Mouse (Mus musculus) adrenal gland, adult (tissue): ENCODE measurements around the gene Eid2.
"Not testable (repeated sequence)": the region's sequence is repeated elsewhere in the genome, so short reads cannot be mapped to it uniquely, and the experiment has no call there.

Source experiments
- DNase-seq, 2 experiments: peaks; one replicate each; pipeline ENCODE4 v3.0.0; 2022 to 2023; ENCODE audit warnings: low spot score in 1 of 2; ENCODE audit not compliant: inconsistent age in 2 of 2

Eid2 gene

DNA sequence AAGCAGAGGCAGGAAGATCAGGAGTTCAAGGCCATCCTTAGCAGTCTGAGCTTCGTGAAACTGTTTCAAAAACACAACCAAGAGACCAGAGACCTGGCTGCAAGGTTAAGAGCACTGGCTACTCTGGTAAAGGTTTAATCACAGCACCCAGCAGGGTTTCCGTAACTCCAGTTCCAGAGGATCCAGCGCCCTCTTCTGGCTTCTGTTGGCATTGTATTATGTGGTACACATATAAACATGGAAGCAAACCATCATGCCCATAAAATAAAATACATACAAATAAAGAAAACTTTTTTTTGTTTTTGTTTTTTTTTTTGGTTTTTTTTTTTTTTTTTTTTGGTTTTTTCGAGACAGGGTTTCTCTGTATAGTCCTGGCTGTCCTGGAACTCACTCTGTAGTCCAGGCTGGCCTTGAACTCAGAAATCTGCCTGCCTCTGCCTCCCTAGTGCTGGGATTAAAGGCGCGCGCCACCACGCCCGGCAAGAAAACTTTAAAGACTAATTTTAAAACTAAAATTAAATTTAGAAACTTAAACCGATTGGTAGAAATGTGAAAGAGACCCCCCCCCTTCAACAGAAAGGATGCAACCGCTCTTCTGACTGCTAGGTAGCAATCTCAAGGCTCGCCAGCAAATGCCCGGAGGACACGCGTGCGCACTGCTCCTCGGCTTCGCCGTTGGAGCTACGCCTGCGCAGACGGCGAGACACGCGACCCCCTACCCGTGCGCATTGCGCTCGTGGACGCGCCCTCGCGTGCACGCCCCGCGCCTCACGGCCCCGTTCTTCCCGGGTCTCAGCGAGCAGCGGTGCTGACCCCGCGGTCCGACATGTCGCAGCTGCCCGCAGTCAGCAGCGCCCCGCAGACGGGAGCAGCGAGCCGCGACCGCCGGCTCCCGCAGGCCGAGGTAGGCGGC, at the start of gene Eid2:
Gene Eid2 (plus strand): TSS at position 753 of the 913 bp plus-strand sequence.
- peak in 1 of 2 experiments; percentile 89 for DNase-seq

GRCm38 (mm10) chr7:28218951-28219740, 48.5 kb upstream of the Eid2 start:
- DNase-seq: peak in 1 of 2 experiments; percentile 31

DNA sequence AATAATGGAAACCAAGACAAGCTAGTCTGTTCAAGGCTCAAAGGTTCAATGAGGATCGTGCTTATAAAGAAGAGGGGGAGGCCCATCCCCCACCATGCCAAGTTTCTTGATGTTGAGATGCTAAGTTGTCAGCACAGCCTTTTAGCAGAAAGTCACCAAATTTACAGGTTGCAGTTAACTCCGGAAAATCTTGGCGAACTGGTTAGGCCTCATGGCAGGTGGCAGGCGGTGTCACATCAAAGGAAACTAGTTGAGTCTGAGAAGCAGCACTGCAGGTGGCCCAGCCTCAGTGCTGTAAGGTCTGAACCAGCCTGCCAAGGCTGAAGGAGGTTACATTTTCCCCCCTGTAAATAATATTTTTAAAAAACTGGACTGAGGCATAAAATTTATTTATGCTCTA, 40.8 kb upstream of the Eid2 start:
- not testable (repeated sequence) for DNase-seq

DNA sequence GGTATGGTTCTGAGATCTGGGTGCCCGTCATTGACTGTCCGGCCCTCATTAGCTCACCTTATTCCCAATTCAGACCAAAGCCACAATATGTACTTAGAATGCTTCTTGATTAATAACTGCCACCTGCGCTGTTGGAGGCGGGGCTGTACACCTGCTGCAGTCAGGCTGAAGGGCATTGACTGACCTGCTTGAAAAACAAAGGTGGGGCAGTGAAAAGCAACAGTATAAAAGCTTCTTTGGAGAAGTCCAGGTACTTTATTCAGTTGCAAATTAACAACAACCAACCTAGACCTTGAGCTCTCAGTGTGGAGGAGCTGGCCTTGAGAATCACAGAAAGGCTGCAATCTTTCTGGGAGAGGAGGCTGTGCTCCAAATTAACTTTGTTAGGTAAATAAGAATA, 40.3 kb upstream of the Eid2 start:
- DNase-seq: peak in 1 of 2 experiments; percentile 29

GRCm38 (mm10) chr7:28243943-28244342, 23.7 kb upstream of the Eid2 start:
- DNase-seq: not testable (repeated sequence)

DNA sequence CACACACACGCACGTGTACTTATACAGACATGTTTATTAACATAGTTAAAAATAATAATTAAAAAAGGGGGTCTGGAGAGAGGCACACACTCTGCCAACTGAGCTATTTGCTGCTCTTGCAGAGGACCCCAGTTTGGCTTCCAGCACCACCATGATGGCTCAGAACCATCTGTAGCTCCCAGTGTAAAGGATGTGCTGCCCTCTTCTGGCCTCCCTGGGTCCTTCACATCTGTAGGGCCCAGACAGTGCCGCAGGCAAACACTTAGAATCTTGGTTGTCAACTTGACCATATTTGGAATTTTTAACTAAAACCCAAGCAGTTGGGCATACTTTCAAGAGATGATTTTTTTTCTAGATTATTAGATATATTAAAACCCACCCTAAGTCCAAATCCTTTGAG, 18.7 kb upstream of the Eid2 start:
- no peak for DNase-seq

DNA sequence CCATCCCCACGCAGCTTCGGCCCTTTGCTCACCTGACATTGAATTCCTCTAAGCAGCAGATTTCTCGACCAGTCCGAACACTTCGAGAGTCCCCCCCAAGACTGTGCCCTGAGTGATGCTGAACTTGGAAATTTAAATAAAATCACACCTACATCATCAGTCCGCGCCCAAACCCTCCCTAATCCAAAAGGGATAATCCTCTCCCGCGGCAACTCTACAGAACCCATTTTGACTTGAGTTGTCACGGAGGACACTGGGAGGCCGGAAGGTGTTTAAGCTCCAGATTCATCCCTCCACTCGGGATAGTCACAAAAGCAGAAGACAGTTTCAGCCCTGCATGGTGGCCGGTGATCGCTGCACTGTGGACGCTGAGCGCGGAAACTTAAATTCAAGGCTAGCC, 15.7 kb upstream of the Eid2 start:
- DNase-seq: no peak

DNA sequence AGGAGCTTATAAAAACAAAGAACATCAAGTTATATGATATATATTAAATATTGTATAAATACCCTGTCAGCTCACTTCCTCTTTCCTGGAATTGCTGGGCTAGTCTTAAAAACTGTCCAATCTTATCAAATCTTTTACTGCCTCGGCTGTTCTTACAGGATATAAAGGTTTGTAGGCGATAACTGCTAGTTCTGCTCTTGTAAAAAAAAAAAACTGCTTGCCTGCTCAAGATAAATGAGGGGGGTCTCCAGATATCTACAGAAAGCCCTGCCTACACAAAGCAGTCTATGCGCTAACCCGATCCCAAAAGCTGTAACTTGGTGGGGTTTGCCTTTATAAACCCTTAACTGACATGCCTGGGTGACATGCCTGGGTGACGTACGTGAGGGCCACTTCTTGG, 13.1 kb upstream of the Eid2 start:
- no peak for DNase-seq

DNA sequence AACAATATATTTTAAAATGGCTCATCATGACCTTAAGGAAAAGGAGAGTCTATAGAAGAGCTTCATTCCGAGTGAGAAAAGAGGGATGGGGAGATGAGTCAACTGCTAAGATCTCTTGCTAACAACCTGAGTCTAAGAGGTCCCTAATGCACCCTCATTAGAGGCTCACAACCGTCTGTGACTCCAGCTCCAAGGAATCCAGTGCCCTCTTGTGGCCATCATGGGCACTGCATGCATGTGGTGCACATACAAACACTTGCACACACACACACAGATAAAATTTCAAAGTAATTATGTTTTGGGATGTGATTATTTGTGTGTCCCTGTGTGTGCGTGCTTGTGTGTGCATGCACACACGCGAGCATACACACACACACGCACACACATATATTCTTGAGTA, 12.2 kb upstream of the Eid2 start:
- no peak for DNase-seq

- DNase-seq: no peak
Observed at GRCm38 (mm10) chr7:28262861-28263260, 4.8 kb upstream of the Eid2 start.

- DNase-seq: peak; percentile 68 to 88
Observed at GRCm38 (mm10) chr7:28263786-28264185, 3.9 kb upstream of the Eid2 start.

- no peak for DNase-seq
Observed at GRCm38 (mm10) chr7:28265391-28265790, 2.3 kb upstream of the Eid2 start.

GRCm38 (mm10) chr7:28268042-28268531, 406 bp downstream of the Eid2 start:
- DNase-seq: peak; percentile 75 to 93

GRCm38 (mm10) chr7:28268576-28268975, 895 bp downstream of the Eid2 start:
- DNase-seq: no peak

- DNase-seq: no peak
Observed at GRCm38 (mm10) chr7:28269355-28269754, 1.7 kb downstream of the Eid2 start.

GRCm38 (mm10) chr7:28271761-28272160, 4.1 kb downstream of the Eid2 start:
- DNase-seq: no peak

GRCm38 (mm10) chr7:28277237-28277614, 9.5 kb downstream of the Eid2 start:
- DNase-seq: no peak

DNA sequence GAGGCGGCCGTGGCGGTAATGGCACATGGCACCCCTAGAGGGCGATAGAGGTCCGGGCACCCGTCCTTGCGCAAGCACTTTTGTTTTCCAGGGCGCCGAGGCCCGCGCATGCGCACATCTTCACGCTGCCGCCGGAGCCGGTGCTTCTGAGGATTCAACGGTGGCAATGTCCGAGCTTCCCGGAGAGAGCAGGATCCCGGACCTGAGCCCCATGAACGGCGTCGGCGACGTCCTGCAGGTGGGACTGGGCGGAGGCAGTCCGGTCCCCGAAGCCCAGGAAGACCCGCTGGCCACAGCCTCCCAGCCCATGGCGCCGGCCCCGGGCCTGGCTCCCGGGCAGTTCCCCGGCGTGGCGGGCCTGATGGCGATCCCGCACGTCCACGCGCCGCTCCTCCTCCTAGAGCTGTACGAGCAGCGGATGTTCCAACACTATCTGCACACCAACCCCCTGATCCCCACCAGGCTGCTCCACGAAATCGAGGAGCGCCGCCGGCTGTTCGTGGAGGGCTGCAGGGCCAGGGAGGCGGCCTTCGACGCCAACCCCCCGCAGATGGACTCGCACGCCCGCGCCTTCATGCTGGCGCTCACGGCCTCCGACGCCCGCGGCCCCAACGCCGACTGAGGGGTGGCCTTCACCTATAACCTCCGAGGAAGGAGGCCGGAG, 10.1 kb downstream of the Eid2 start, which contains the start of gene Eid2b:
Gene Eid2b (plus strand): TSS at position 125 of the 664 bp plus-strand sequence.
- DNase-seq: peak; percentile 96 to 99

DNA sequence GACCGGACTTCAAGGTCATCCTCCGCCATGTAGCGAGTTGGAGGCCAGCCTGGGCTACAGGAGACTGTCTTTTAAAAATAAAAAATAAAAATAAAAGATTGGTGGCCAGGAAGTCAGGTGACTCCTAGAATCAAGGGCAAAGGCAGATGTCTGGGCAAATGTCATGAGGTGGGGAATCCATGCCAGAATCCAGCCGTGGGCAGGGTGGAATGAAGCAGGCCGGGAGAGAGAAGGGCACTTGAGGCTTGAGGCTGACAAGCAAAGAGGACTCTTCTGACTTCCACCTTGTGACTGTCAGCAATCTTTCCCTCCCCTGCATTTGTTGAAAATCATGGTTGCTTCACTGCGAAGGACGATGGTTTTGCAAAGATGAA, 10.6 kb downstream of the Eid2 start:
- no peak for DNase-seq

- DNase-seq: no peak
Observed at GRCm38 (mm10) chr7:28280630-28281029, 12.9 kb downstream of the Eid2 start.

- no peak for DNase-seq
Observed at GRCm38 (mm10) chr7:28290165-28290564, 22.5 kb downstream of the Eid2 start.
